Mouse (Mus musculus): Measurements from ENCODE around the gene Tecr.

DNA sequence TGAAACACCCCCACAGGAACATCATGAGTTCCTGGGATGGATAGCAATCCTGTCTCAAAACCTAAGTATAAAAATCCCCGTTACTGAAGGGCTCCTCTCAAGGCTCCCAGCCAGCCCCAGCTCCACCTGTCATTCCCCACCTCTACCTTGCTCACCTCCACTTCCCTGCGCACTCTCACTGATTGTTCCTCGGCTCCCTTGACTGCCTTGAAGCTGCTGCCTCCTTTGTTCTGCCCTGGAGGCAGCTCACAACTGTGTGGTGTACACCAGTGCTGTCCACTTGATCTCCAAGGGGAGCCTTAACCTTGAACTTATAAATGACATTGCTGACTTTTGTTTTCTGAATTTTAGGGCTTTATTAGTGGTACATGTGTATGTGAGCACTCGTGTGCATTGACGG lies 39.6 kb downstream of the Tecr start:
- TF ChIP-seq POLR2A (IDR thresholded peaks at IDR 0.05; ENCODE audit: insufficient read depth, low read depth, low read length) (no peak), CTCF (IDR thresholded peaks at IDR 0.05; ENCODE audit: insufficient read depth, low read depth, low read length) (no peak)

Data from olfactory bulb, adult 2 months (tissue).